Mouse (Mus musculus): ENCODE data around the gene Catsperd. TPM values are rescaled to one million over a fixed set of nuclear protein-coding genes. Genes with fewer than 3 reads are reported as not detected.
A peak's percentile ranks its signal among the peaks of the same experiment; 100 is the strongest.
"Not testable (repeated sequence)": the region's sequence is repeated elsewhere in the genome, so short reads cannot be mapped to it uniquely, and the experiment has no call there.

The Catsperd gene
- total RNA-seq, 2 experiments from 2014 or later = 0.87 to 1.3 TPM

DNA sequence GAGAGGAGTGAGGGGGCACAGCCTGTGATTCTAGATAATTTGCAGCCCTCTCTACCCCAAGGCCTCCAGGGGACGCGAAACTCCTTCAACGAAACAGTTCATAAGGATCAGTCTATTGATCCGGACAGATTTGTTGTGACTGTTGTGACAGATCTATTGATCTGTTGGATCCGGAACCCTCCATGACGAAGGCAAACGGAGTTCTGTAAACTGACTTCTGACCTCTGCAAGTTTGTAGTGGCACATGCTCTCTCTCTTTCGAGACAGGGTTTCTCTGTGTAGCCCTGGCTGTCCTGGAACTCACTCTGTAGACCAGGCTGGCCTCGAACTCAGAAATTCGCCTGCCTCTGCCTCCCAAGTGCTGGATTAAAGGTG lies 15.4 kb upstream of the Catsperd start:
- not testable (repeated sequence) for DNase-seq (ENCODE audit: low spot score in 2 of 2)

DNA sequence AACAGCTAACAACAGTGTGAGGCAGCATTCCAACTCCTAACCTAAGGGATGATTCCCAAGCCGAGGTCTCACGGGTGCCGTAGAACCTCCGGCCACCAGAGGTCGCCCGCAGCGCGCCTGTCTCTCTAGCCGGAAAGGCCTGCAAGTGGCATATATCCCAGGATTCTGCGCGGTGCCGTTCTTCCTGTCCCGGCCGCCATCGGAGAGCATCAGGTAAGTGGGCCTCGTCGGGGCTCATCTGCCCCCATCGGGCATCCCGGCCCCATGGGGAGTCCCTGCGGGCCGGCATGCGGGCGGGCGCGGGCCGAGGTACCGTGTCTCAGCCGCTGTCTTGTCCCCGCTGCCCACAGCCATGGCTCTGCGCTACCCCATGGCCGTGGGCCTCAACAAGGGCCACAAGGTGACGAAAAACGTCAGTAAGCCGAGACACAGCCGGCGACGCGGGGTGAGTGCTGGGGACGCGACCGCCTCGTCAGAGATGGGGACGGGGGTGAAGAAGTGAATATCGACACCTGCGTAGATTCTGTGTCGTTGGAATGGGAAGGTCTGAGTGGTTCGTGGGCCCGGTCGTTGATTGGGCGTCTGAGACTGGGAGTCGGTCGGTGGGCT lies 14.6 kb upstream of the Catsperd start, which contains the start of gene Rpl36:
Gene Rpl36, plus strand, starts transcription at position 181 of the 609 bp plus-strand sequence.
- peak; percentile 98 for DNase-seq (ENCODE audit: low spot score in 2 of 2)

GRCm38 (mm10) chr17:56613893-56614292 lies 14.1 kb upstream of the Catsperd start:
- DNase-seq (ENCODE audit: low spot score in 2 of 2) = not testable (repeated sequence)

GRCm38 (mm10) chr17:56614391-56615135 lies 13.4 kb upstream of the Catsperd start:
- no peak for DNase-seq (ENCODE audit: low spot score in 2 of 2)

DNA sequence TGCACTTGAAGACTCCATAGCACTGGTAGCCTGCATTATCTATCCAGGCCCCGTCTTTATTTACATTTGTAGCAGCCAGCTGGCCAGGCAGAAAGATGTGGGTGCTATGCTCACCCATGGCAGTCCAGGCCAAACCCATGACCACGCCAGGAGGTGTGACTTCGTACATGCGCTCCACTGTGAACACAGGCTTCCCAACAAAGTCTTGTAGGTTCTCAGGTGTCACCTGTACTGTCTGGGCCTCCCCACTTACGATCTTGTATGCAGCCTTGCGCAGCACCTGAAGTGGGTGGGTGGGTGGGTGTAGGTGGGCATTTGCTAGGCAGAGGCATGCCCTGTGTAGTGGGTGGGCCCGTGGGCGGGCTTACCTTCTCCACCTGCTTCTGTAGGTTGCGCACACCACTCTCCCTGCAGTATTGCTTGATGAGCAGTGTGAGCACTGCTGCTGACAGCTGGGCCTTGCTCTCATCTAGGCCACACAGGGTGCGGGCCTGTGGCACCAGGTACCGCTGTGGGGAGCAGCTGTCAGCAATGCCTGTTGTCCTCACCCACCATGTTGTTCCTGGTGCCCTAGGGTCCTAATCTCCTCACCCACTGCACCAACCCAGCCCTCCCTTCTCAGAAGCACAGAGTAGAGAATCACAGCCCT lies 12.7 kb upstream of the Catsperd start:
- no peak for DNase-seq (ENCODE audit: low spot score in 2 of 2)

DNA sequence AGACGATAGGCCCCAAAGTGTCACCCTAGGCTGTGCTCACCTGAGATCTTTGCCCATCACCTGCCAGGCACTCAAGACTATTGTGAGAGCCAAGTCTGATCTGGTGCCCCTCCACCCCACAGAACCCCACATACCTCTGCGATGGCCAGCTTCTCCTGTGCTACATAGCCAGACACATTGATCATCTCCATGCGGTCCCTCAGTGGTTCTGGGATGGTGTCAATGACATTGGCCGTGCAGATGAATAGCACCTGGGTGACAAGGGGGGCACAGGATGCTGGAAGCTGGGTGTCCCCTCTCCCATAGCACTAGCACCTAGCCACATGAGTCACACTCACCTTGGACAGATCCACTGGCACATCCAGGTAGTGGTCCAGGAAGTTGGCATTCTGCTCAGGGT lies 12.2 kb upstream of the Catsperd start:
- DNase-seq (ENCODE audit: low spot score in 2 of 2) = no peak

DNA sequence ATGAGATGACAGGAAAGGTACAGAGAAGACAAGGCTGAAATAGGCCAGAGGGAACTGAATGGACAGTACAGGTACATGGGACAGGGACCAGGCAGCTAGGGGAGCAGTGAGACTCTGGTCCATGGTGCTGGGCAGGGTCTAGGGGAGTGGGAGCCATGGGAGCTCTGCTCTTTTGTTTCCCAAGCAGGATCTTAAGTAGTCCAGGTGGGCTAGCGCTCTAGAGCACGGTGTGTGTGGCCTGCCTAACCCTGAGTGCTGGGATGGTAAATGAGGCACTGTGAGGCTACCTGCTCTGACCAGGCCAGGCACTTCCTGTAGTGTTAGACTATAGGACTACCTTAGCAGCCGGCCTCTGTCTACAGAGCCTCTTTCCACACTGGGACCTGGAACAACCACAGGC lies 11.2 kb upstream of the Catsperd start:
- no peak for DNase-seq (ENCODE audit: low spot score in 2 of 2)

DNA sequence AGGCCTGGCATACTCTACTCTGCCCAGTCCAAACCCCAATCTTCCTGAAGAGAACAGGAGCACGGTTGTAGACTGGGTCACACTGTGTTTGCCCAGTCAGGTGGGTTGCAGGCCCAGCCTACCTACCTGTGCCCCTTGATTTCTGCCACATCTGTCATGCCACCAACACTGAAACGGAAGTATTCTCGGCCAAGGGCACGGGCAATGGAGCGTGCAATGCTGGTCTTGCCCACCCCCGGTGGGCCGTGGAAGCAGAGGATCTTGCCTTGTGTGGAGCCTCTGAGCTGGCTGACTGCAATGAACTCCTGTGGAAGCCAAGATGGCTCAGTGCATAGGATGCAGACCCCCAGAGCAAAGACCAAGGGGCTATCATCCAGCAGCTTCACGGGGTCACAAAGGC lies 10.3 kb upstream of the Catsperd start:
- no peak for DNase-seq (ENCODE audit: low spot score in 2 of 2)

GRCm38 (mm10) chr17:56625495-56625894 lies 2.4 kb upstream of the Catsperd start:
- no peak for DNase-seq (ENCODE audit: low spot score in 2 of 2)

DNA sequence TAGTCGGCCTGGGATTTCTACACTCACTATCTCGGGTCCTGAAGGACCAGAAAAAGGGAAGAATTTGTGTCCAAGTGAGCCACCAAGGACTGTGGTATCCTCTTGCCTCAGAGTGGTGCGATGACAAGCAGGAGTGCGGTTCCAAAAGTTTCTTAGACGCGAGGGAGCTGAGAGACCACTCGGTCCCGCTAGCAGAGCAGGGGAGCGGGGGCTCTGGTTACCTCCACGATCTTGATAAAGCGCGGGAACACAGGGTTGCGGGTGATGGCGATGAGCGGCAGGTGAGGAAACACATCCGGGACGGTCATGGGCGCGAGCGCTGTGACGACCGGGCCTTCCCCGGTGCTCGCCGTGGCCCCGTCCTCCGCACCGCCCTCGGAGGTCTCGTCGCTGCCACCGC lies 1.7 kb upstream of the Catsperd start:
- no peak for DNase-seq (ENCODE audit: low spot score in 2 of 2)

GRCm38 (mm10) chr17:56626754-56627470 lies 1.0 kb upstream of the Catsperd start, which contains the start of gene Lonp1:
Lonp1 (minus strand) TSS chr17:56626887.
- DNase-seq (ENCODE audit: low spot score in 2 of 2) = peak; percentile 95

- DNase-seq (ENCODE audit: low spot score in 2 of 2) = not testable (repeated sequence)
Measured at GRCm38 (mm10) chr17:56629800-56630781, 2.1 kb downstream of the Catsperd start.

GRCm38 (mm10) chr17:56631807-56632206 lies 3.9 kb downstream of the Catsperd start:
- no peak for DNase-seq (ENCODE audit: low spot score in 2 of 2)

DNA sequence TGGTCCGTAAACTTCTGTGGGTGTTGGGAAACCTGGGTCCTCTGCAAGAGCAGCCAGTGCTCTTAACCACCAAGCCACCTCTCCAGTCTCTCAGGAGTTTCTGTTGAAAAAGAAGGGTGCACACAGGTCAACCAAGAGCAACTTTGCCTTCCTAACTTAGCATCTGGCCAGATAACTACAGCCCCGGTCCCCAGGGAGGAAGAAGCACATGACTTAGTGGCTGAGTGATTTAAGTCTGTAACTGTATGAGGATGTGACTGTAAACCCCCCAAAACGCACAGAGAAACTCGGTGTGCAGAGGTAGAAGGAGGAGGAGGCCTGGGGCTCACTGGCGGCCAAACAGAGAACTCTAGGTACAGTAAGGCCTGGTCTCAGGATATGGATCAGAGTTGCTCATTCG lies 6.1 kb downstream of the Catsperd start:
- no peak for DNase-seq (ENCODE audit: low spot score in 2 of 2)

- no peak for DNase-seq (ENCODE audit: low spot score in 2 of 2)
Measured at GRCm38 (mm10) chr17:56643237-56643636, 15.3 kb downstream of the Catsperd start.

DNA sequence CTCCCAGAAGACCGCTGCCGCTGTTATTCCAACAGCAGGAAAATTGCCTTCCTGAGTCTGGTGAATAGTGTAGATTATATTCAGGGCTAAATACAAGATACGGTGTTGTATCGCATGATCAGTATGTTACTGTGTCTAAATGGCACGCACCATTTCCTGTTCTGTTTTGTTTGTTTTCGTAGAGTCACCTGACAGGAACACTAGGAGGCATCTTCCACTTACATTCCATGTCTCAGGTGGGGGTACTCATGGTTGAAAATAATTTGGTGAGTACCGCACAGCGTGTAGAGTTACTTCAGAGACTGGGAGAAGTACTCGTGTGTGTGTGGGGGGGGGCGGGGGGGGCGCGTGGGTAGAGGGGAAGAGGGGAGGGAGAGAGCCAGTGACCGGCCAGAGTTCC lies 19.6 kb downstream of the Catsperd start:
- DNase-seq (ENCODE audit: low spot score in 2 of 2) = no peak

DNA sequence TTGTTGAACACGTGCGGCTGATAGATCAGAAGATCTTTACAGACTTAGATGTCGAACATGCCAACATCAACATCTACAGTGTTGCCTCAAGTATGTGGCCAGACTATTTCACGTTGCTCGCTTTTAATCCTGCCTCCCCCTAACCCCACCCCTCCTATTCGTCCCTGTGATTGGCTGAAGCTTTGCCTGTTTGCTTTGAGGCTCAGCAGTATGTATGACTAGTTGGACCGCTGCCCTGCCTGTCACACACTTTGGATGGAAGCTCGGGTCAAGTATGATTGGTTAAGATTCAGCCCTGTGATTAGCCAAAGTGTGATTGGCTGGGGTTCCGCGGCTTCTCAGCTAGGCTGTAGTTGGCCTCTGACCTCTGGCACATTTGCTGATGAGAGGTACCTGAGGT lies 23.9 kb downstream of the Catsperd start:
- DNase-seq (ENCODE audit: low spot score in 2 of 2) = no peak

GRCm38 (mm10) chr17:56654771-56655170 lies 26.8 kb downstream of the Catsperd start:
- no peak for DNase-seq (ENCODE audit: low spot score in 2 of 2)

GRCm38 (mm10) chr17:56655311-56655710 lies 27.4 kb downstream of the Catsperd start:
- no peak for DNase-seq (ENCODE audit: low spot score in 2 of 2)

GRCm38 (mm10) chr17:56656171-56656570 lies 28.2 kb downstream of the Catsperd start:
- no peak for DNase-seq (ENCODE audit: low spot score in 2 of 2)

All from layer of hippocampus, postnatal 10 days (tissue).